Mouse (Mus musculus) left cerebral cortex, adult 2 months (tissue): ENCODE measurements at regions not wholly inside any gene's neighbourhood (a gene's known extent, or its start where the extent isn't known, plus 50 kb on each side); places are given as distances from the start of the nearest gene placed in this dataset.

Experiments used
- DNase-seq, 2 experiments: peaks; one replicate each; pipeline ENCODE4 v3.0.0; 2021 to 2022; ENCODE audit warnings: low spot score in 2 of 2, mixed read lengths in 1 of 2; ENCODE audit errors: extremely low spot score in 1 of 2
- H3K27ac ChIP-seq: fragments of 200-600 bp; 2 replicates; pipeline ENCODE4 v1.8.1; 2022
- H3K4me3 ChIP-seq: fragments of 200-600 bp; 2 replicates; pipeline ENCODE4 v1.8.1; 2022
- CTCF ChIP-seq: fragments of 200-600 bp; IDR thresholded peaks from 2 replicates; pipeline ENCODE4 v1.8.1; 2022; ENCODE audit warnings: antibody characterized with exemption, mild to moderate bottlenecking, moderate library complexity
- intact Hi-C: fragments of 180-260 bp; cut with DNase I; formaldehyde crosslinking; loops from one replicate; pipeline ENCODE4 v1.15.1; 2025

- no peak for TF ChIP-seq CTCF
- intact Hi-C loops = no loop called here
- no peak overlapping the region for H3K27ac ChIP-seq
- DNase-seq = no peak
- no peak overlapping the region for H3K4me3 ChIP-seq
These were observed 158.7 kb upstream of the Gm15217 start for GRCm38 (mm10) chr14:46220483-46220882.

- DNase-seq = no peak
- Histone ChIP-seq H3K4me3 (no peak overlapping the region), H3K27ac (no peak overlapping the region)
- intact Hi-C loops = no loop called here
- no peak for TF ChIP-seq CTCF
These were observed 157.1 kb upstream of the Gm15217 start for GRCm38 (mm10) chr14:46221897-46222669.

GRCm38 (mm10) chr14:46223008-46223407, 156.2 kb upstream of the Gm15217 start:
- no peak for TF ChIP-seq CTCF
- no peak overlapping the region for H3K27ac ChIP-seq
- intact Hi-C loops = no loop called here
- H3K4me3 ChIP-seq = no peak overlapping the region
- DNase-seq = no peak

GRCm38 (mm10) chr14:46224421-46224950, 154.7 kb upstream of the Gm15217 start:
- DNase-seq = no peak
- no peak overlapping the region for H3K27ac ChIP-seq
- H3K4me3 ChIP-seq = no peak overlapping the region
- TF ChIP-seq CTCF = no peak
- intact Hi-C loops = no loop called here

- intact Hi-C loops = no loop called here
- no peak for TF ChIP-seq CTCF
- Histone ChIP-seq H3K4me3 (no peak overlapping the region), H3K27ac (no peak overlapping the region)
- DNase-seq = no peak
These were observed 153.2 kb upstream of the Gm15217 start for GRCm38 (mm10) chr14:46225851-46226608.

- no peak overlapping the region for H3K4me3 ChIP-seq
- no peak overlapping the region for H3K27ac ChIP-seq
- no peak for DNase-seq
- no peak for TF ChIP-seq CTCF
- intact Hi-C loops = no loop called here
These were observed 145.2 kb upstream of the Gm15217 start for GRCm38 (mm10) chr14:46234040-46234439.

GRCm38 (mm10) chr14:46234835-46235234, 144.4 kb upstream of the Gm15217 start:
- H3K4me3 ChIP-seq = no peak overlapping the region
- no peak for TF ChIP-seq CTCF
- no peak for DNase-seq
- H3K27ac ChIP-seq = no peak overlapping the region
- intact Hi-C loops = no loop called here

- TF ChIP-seq CTCF = no peak
- DNase-seq = no peak
- Histone ChIP-seq H3K27ac (no peak overlapping the region), H3K4me3 (no peak overlapping the region)
- intact Hi-C loops = no loop called here
These were observed 139.0 kb upstream of the Gm15217 start for GRCm38 (mm10) chr14:46240046-46240800.

- TF ChIP-seq CTCF = no peak
- Histone ChIP-seq H3K4me3 (no peak overlapping the region), H3K27ac (no peak overlapping the region)
- no peak for DNase-seq
- intact Hi-C loops = no loop called here
These were observed 138.3 kb upstream of the Gm15217 start for GRCm38 (mm10) chr14:46240896-46241295.

- intact Hi-C loops = no loop called here
- no peak overlapping the region for H3K27ac ChIP-seq
- DNase-seq = no peak
- H3K4me3 ChIP-seq = no peak overlapping the region
- no peak for TF ChIP-seq CTCF
These were observed 131.4 kb upstream of the Gm15217 start for GRCm38 (mm10) chr14:46247491-46248484.

- no peak for DNase-seq
- no peak overlapping the region for H3K27ac ChIP-seq
- TF ChIP-seq CTCF = no peak
- H3K4me3 ChIP-seq = no peak overlapping the region
- intact Hi-C loops = no loop called here
These were observed 130.1 kb upstream of the Gm15217 start for GRCm38 (mm10) chr14:46249141-46249540.
